Mouse (Mus musculus): ENCODE measurements around the gene Chst5.
"Not testable (repeated sequence)": the region's sequence is repeated elsewhere in the genome, so short reads cannot be mapped to it uniquely, and the experiment has no call there.

Gene Chst5

DNA sequence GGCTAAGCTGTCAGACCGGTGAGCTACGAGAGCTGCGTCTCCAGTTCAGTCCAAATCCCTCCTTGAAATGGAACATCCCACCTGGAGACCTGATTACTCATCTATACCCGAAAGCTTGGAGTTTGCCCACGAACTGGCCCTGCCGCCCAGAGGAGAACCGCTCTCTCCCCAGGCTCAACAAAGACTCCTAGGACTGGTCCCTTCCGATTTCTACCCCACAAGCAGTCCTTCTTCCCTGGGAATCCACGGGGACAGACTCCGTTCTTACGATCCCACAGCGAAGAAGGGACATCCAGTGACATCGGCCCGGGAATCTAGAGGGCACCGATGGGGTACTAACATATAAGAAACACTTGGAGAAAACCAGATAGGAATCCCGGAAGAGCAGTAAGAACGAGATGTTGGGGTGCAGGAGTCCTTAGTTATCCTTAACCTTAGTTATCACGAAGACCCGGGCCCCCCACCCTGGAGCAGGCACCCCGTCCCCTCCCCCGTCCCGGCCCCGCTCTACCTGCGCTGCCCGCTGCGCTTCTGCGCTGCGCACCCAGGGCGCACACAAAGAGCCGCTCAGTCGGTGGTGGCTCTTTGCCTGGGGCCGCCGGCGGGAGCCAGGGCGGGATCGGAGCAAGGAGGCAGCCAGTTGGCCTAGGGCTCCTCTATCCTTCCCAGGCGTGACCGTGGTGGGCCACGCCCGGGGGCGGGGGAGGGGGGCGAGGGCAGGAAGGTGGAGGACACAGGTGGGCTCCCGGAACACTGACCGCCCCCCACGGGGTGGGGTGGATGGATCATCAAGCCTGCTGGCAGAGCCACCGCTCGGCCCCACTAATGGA, at the start of gene Chst5:
Gene Chst5, minus strand, starts transcription at position 827 of the 830 bp plus-strand sequence.
- peak; percentile 22 for DNase-seq (ENCODE audit: inconsistent ontology term)

DNA sequence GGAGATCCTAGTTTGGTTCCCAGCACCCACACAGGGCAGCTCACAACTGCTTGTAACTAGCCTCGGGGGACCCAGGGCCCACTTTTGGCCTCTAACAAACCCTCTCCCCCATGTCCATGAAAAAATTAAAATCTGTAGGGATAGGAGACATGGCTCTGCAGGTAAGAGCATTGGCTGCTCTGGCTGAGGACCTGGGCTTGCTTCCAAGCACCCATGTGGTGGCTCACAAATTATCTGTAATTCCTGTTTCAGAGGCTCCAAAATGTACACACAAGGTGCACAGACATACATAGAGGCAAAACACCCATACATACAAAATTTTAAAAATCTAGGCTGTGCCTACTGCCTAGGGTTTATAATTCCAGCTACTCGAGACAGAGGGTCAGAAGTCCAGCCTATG, 47.0 kb upstream of the Chst5 start:
- no peak for DNase-seq (ENCODE audit: inconsistent ontology term)

DNA sequence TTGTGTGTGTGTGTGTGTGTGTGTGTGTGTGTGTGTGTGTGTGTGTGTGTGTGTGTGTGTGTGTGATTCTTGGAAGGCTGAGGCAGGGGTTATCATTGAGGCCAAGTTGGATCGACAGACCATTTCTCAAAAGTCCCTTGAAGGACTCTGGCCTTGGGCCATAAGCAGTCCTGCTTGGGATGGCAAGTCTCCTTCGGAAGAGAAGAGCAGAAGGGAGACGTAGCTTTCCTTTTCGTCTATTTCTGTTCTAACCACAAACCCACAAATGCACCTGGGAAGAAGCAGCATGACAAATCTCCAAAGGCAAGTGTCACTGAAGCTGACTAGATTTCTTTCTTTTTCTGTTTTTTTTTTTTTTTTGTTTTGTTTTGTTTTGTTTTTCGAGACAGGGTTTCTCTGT, 45.6 kb upstream of the Chst5 start:
- DNase-seq (ENCODE audit: inconsistent ontology term) = no peak

DNA sequence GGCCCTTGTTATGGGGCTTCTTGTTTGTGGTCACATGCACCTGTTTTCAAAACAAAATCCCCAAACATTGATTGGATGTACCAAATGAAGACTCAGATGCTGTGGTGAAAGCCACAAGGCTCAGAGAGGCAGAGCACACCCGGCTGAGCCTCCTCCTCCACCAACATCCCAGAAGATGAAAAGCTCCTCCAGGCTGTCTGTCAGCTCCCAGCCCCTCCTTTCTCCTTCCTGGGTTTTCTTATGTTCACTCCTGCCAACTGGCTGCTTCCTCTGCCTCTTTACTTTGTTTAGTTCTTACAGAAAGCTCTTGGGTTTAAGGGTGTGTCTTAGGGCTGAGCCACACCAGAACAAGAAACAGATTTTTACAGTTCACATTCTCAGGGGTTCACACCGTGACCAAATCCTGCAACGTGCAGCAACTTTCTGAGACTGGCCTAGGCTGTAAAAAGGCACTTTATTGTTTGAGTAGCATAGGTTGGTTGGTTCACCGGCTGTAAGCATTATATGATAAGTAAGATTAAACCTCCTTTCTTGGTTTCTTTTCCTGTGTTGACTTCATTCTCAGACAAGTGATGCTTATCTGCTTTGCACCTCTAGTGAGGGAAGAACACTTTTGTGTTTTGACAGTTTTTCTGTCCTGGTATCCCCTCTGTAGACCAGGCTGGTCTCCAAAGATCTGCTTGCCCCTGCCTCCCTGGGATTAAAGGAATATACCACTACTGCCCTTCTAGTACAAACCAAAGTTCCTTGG, 44.8 kb upstream of the Chst5 start:
- DNase-seq (ENCODE audit: inconsistent ontology term) = no peak

GRCm38 (mm10) chr8:111951936-111952335, 41.7 kb upstream of the Chst5 start:
- DNase-seq (ENCODE audit: inconsistent ontology term) = no peak

GRCm38 (mm10) chr8:111951317-111951716, 41.1 kb upstream of the Chst5 start:
- DNase-seq (ENCODE audit: inconsistent ontology term) = no peak

DNA sequence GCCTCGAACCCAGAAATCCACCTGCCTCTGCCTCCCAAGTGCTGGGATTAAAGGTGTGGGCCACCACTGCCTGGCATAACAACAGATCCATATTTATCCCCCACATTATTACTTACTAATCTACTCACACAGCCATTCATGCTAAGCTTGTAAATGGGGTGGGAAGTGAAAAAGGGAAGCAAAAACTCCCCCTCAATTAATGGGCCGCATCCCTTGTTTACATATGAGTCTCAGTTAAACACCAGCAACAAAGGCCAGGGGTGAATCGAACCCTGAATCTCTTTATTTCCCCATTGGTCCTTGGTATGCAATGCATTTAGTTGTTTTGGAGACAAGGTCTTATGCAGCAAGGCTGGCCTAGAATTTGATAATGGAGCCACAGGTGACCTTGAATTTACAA, 40.6 kb upstream of the Chst5 start:
- DNase-seq (ENCODE audit: inconsistent ontology term) = no peak

GRCm38 (mm10) chr8:111947954-111948353, 37.7 kb upstream of the Chst5 start:
- DNase-seq (ENCODE audit: inconsistent ontology term) = no peak

DNA sequence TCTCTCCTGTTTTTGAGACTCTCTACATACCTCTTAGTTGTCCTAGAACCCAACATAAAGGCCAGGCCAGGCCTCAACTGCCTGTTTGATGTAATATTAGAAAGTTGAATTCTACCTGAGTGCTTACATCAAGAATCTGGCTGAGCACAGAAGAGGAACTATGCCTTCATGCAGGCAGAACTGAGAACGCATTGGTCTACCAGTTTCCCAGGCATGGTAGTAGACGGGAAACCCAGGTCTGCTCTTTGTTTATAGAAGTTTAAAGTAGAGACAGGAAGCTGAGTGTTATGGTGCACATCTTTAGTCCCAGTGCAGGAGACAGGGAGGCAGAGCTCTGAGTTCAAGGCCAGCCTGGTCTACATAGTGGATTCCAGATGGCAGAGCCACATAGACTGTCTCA, 36.9 kb upstream of the Chst5 start:
- no peak for DNase-seq (ENCODE audit: inconsistent ontology term)

DNA sequence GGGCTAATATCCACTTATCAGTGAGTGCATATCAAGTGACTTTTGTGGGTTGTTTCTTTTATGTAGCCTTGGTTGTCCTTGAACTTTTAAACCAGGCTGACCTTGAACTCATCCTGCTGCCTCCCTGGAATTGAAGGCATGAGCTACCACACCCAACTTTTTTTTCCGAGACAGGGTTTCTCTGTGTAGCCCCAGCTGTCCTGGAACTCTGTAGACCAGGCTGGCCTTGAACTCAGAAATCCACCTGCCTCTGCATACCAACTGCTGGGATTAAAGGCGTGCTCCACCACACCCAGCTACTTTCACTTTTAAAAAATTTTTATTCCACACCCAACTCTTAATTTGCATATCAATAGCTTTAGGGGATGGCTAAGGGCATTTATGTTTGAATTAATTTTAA, 33.3 kb upstream of the Chst5 start:
- DNase-seq (ENCODE audit: inconsistent ontology term) = no peak

GRCm38 (mm10) chr8:111941101-111941454, 30.8 kb upstream of the Chst5 start:
- DNase-seq (ENCODE audit: inconsistent ontology term) = peak; percentile 67

DNA sequence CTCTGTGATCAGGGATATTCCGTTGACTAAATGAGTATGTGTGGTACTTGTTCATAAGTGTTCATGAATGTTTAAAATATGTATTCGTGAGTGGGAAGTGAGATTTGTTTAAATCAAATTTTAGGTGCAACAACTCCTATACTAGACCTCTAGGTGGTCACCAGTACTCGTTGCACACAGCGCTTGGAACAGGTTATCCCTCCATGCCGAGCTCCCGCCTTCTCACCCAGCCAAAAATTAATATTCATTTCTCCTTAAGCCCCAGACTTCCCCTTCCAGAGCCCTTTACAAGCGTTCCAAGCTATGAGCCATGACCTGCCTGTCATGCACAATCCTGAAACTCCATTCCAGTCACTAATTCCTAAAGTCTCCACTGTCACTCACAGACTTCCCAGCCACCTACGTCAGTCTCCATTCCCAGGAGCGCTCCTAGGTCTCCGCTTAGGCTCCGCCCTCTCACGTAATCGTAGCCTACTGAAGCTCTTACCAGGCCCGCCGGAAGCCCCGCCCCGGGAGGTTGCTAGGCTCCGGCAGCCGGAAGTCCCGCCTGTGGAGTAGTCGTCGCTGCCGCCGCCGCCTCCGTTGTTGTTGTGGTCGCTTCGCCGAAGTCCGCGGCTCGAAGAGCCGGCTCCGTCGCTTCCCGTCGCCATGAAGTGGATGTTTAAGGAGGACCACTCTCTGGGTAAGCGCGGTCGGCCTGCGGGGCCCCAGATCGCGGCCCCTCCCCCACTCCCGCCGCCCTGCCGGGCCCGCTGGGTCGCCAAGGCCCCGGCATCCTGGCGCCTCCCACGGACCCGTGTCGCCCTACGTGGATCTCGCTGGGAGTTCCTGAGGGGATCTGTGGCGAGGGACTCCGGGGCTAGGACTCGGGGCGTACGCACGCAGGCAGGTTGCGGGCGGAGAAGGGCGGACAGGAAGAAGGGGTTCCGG, 30.2 kb upstream of the Chst5 start, which contains the start of gene Gabarapl2:
Gene Gabarapl2, plus strand, starts transcription at position 533 of the 930 bp plus-strand sequence.
- DNase-seq (ENCODE audit: inconsistent ontology term) = peak; percentile 97

DNA sequence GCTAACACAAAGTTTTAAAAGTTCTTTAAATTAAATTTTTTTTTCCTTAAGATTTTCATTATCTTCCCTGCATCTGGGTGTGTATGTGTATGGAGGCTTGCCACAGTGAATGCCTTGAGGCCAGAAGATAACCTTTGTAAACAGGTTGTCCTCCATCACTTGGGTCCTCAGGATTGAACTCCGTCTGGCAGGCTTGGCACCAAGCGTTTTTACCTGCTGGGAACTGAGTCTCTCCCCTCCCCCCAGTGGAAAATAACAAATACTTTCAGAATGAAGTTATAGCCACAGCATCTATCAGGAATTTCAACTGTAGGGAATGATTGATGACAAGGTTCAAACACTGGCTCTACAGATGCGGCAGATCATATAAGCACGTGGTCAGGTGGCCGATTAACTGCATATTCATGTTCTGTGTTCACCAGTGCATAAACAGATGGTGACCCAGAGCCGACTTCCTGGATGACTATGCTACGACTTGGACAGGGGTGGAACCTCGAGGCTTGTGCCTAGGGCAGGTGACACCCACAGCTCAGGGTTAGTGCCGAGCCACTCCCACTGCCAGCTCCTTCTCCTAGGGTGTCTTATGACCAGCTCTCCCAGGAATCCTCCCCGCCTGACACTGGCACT, 29.4 kb upstream of the Chst5 start:
- DNase-seq (ENCODE audit: inconsistent ontology term) = peak; percentile 75

- DNase-seq (ENCODE audit: inconsistent ontology term) = not testable (repeated sequence)
Observed at GRCm38 (mm10) chr8:111938076-111938985, 28.1 kb upstream of the Chst5 start.

GRCm38 (mm10) chr8:111937184-111937583, 26.9 kb upstream of the Chst5 start:
- DNase-seq (ENCODE audit: inconsistent ontology term) = no peak

GRCm38 (mm10) chr8:111934201-111934600, 24.0 kb upstream of the Chst5 start:
- DNase-seq (ENCODE audit: inconsistent ontology term) = no peak

DNA sequence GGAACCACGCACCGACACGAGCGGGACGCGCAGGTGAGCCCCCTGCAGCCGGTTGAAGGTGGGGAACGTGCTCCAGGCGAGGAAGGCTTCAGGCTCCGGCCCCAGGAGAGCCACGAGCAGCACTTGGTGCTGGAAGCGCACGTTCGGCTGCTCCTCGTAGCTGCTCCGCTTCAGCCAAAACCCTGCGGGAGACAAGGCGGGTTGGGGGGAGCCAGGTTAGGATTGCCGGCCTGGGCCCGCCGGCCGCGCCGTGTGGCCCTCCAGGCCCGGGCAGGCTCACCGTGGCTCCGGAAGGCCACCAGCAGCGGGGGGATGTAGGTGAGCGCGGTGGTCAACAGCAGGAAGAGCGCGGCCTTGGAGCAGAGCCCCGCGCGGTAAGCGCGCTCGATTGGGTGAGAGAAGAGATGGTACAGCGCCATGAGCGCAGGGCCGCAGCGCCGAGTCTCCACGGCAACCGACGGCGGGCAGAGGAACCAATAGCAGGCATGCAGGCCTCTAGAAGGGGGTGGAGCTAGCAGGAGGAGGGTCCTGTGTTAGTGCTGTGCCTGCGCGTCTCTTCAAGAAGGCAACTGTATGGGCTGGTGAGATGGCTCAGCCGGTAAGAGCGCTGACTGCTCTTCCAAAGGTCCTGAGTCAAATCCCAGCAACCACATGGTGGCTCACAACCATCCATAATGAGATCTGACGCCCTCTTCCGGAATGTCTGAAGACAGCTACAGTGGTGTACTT, 23.3 kb upstream of the Chst5 start, which contains the start of gene Tmem231:
Gene Tmem231, minus strand, starts transcription at position 534 of the 729 bp plus-strand sequence.
- peak; percentile 93 for DNase-seq (ENCODE audit: inconsistent ontology term)

DNA sequence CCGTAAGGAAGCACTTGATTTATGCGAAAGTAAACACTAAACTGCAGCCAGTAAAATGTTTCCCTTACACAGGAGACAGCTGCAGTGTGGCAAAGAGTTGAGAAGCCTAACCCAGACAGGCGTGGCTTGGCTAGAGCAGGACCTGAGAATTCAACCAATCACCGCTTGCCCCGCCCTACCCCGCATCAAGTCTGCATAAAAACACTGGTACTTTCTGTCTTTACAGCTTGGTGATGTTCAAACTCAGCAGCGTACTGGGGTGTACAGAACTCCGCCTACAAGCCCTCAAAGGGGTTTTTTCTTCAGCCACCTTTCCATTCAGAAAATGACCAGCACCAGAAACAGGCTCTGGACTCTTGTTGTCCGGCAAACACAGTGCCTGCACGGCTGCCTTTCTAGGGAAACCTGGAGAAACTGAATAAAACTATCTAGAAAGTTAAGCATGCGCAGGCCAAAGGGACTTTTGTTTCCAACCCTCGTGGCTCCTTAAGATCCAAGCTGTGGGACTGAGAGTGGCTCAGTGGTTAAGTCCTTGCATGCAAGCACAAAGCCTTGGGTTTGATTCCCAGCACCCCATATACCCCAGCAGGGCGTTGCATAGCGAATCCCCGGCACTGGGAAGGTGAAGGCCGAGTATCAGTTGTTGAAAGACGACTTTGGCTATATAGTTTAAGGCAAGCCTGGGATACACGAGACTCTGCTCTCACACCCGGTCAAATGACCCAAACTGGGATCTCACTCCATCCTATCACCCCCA, 22.5 kb upstream of the Chst5 start:
- peak; percentile 68 for DNase-seq (ENCODE audit: inconsistent ontology term)

DNA sequence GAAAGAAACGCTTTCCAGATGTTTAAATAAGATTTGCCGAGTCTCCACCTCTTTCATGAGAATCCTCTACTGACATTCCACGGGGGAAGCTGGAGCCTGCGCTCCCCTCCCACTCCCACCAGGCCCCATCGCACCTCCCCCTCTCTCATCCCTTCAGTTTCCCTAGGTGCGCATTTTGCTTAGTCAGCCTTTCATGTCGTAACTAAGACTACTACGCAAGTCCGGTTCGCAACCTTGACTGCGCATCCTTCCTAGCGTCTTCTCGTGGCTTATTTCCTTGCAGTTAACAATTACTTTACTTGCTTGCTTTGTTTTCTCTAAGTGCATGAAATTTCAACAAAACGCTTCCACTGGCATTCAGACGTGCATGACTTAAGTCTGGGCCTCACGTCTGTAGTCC, 21.5 kb upstream of the Chst5 start:
- no peak for DNase-seq (ENCODE audit: inconsistent ontology term)
